In the genomic region with DNA sequence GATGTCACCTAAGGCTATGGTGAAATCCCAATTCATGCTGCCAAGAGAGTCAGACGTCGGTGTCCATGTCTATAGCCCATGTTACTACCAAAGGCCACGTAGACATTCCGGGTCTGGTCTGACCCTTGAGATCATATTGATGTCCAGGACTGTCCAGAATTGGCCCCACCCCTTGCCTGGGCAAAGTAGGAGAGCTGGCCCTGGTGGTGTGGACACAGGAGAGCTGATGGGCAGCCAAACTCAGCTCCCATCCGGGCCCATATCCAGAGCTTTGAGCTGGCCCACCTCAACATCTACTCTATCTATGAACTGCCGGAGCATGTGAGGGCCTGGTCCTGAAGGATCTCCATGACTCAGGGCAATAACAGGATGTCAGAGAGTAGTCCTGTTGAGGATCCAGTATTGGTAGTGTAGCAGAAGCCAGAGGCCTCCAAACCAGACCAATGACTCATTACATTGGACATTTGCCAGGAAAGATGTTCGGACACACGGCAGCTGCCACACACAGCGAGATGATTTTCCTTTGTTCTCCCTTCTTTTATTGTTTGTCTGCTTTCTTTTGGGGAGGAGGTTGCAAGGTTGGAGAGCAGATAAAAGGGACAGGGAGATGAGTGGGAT, we compare ENCODE assay signal across 14 mouse cellular contexts. TPM values are rescaled to one million over a fixed set of nuclear protein-coding genes. Genes with fewer than 3 reads are reported as not detected.
DNase-seq lines count a peak whose midpoint lies in the region; ATAC-seq and TF ChIP-seq lines count a peak whose summit lies in the region.
"Had no signal": no experiment of that assay in that cellular context is flagged by ENCODE, and none has a peak within 500 bp of the region (broad histone marks: within the 10 kb centered on the region; RNA-seq: fewer than 3 reads in every experiment).

No protein-coding gene starts in this region.

- H3K4me2 ChIP-seq in lung, embryonic 14.5 days = no peak overlapping the region
- H3K4me2 ChIP-seq in midbrain, embryonic 15.5 days = no peak overlapping the region
- H3K4me2 ChIP-seq: embryonic facial prominence, embryonic 15.5 days; liver, embryonic 13.5 days; neural tube, embryonic 12.5 days; stomach, embryonic 15.5 days had no signal

- DNase-seq in adrenal gland, adult 2 months = peak; percentile 57
- no peak for DNase-seq in adrenal gland, postnatal 25 days
- DNase-seq in lung, embryonic 14.5 days = peak; percentile 72
- DNase-seq in lung, adult 18-20 months = no peak
- peak; percentile 71 for DNase-seq in brain, adult 2 months (ENCODE audit: low read depth, low spot score)
- peak; percentile 11 for DNase-seq in skeletal muscle tissue, adult 2 months (ENCODE audit: low read depth, low spot score)
- DNase-seq in frontal cortex, postnatal 14 days (ENCODE audit: low spot score in 2 of 2) = no peak
- DNase-seq: B cell, adult 2 months; kidney, adult 2 months; liver, embryonic 13.5 days had no signal

- WGBS in lung, embryonic 14.5 days = 69% methylated on average over 9 of the region's 9 CpGs
- WGBS in midbrain, embryonic 15.5 days = 76% methylated on average over 9 of the region's 9 CpGs

- H3K36me3 ChIP-seq in lung, embryonic 14.5 days (ENCODE audit: insufficient read depth) = peaks cover 2% of the 10 kb centered on the region; the same call in 1 of the 2 replicates
- 0 out of 2 replicates have a peak, but pooled peaks cover 3% of the 10 kb centered on the region for H3K36me3 ChIP-seq in midbrain, embryonic 15.5 days (replicated peaks)
- H3K36me3 ChIP-seq: embryonic facial prominence, embryonic 15.5 days; liver, embryonic 13.5 days; stomach, embryonic 15.5 days had no signal

- H3K4me1 ChIP-seq in lung, embryonic 14.5 days (ENCODE audit: insufficient read depth) = no peaks in the 10 kb centered on the region
- H3K4me1 ChIP-seq in midbrain, embryonic 15.5 days = peaks cover 15% of the 10 kb centered on the region
- H3K4me1 ChIP-seq: stomach, embryonic 15.5 days had no signal

- H3K4me3 ChIP-seq in lung, embryonic 14.5 days (ENCODE audit: low read depth, low read length) = no peak overlapping the region
- H3K4me3 ChIP-seq in midbrain, embryonic 15.5 days = no peak overlapping the region
- H3K4me3 ChIP-seq: embryonic facial prominence, embryonic 15.5 days; liver, embryonic 13.5 days; neural tube, embryonic 12.5 days; stomach, embryonic 15.5 days had no signal

- H3K9ac ChIP-seq in lung, embryonic 14.5 days = no peak overlapping the region
- no peak overlapping the region for H3K9ac ChIP-seq in midbrain, embryonic 15.5 days
- H3K9ac ChIP-seq: embryonic facial prominence, embryonic 15.5 days; liver, embryonic 13.5 days; neural tube, embryonic 12.5 days; stomach, embryonic 15.5 days had no signal

- TF ChIP-seq CTCF in lung, embryonic 14.5 days (IDR thresholded peaks at IDR 0.05; ENCODE audit: low read depth) = no peak

- H3K27me3 ChIP-seq in lung, embryonic 14.5 days (ENCODE audit: insufficient read depth, low read length) = no peaks in the 10 kb centered on the region
- H3K27me3 ChIP-seq in midbrain, embryonic 15.5 days (replicated peaks) = no peaks in the 10 kb centered on the region
- H3K27me3 ChIP-seq: embryonic facial prominence, embryonic 15.5 days; liver, embryonic 13.5 days; neural tube, embryonic 12.5 days; stomach, embryonic 15.5 days had no signal

- no peaks in the 10 kb centered on the region for H3K9me3 ChIP-seq in lung, embryonic 14.5 days (ENCODE audit: low read depth, low read length)
- no peaks in the 10 kb centered on the region for H3K9me3 ChIP-seq in midbrain, embryonic 15.5 days
- H3K9me3 ChIP-seq: embryonic facial prominence, embryonic 15.5 days; liver, embryonic 13.5 days; neural tube, embryonic 12.5 days; stomach, embryonic 15.5 days had no signal

- ATAC-seq in lung, embryonic 14.5 days (ENCODE audit: insufficient read depth) = no peak
- no peak for ATAC-seq in midbrain, embryonic 15.5 days (replicated peaks)

- no peak overlapping the region for H3K27ac ChIP-seq in lung, embryonic 14.5 days (ENCODE audit: low read depth)
- H3K27ac ChIP-seq in midbrain, embryonic 15.5 days = no peak overlapping the region
- H3K27ac ChIP-seq: embryonic facial prominence, embryonic 15.5 days; liver, embryonic 13.5 days; neural tube, embryonic 12.5 days; stomach, embryonic 15.5 days had no signal

RNA-seq across cellular contexts. Expression of a gene that starts 3.4 kb away (rescaled TPM):
- total RNA-seq in adrenal gland, adult 2 months (2021) = 1 to 10 TPM in 1 of 2 experiments, under 1 TPM in 1; 0.78 to 2.0 TPM
- polyA plus RNA-seq in adrenal gland, adult 2 months (2012; rRNA removed) = 0.37 and 0.40 TPM in 2 replicates
- 1.6 and 2.0 TPM in 2 replicates for total RNA-seq in adrenal gland, postnatal 25 days (2021)
- polyA plus RNA-seq in lung, embryonic 14.5 days (2014; fragmentation: Nextera tagmentation; extraction: Ambion mirVana) = 1.4 and 1.7 TPM in 2 replicates
- 1.3 and 1.5 TPM in 2 replicates for polyA plus RNA-seq in midbrain, embryonic 15.5 days (2015; fragmentation: Nextera tagmentation; extraction: Ambion mirVana)

RNA-seq across cellular contexts. Expression of a gene that starts 36.2 kb away (rescaled TPM):
- total RNA-seq in adrenal gland, adult 2 months (2021) = 1 to 10 TPM; 6.1 to 9.3 TPM
- 0.27 and 0.34 TPM in 2 replicates for polyA plus RNA-seq in adrenal gland, adult 2 months (2012; rRNA removed)
- total RNA-seq in adrenal gland, postnatal 25 days (2021) = 11.4 and 13.1 TPM in 2 replicates
- polyA plus RNA-seq in lung, embryonic 14.5 days (2014; fragmentation: Nextera tagmentation; extraction: Ambion mirVana) = 11.9 and 14.0 TPM in 2 replicates
- polyA plus RNA-seq in midbrain, embryonic 15.5 days (2015; fragmentation: Nextera tagmentation; extraction: Ambion mirVana) = 14.3 and 14.5 TPM in 2 replicates

RNA-seq across cellular contexts. Expression of a gene that starts 59.8 kb away (rescaled TPM):
- total RNA-seq in adrenal gland, adult 2 months (2021) = 1 to 10 TPM; 4.8 to 5.3 TPM
- polyA plus RNA-seq in adrenal gland, adult 2 months (2012; rRNA removed) = 6.0 and 7.3 TPM in 2 replicates
- 3.4 and 4.3 TPM in 2 replicates for total RNA-seq in adrenal gland, postnatal 25 days (2021)
- polyA plus RNA-seq in lung, embryonic 14.5 days (2014; fragmentation: Nextera tagmentation; extraction: Ambion mirVana) = 5.8 and 6.3 TPM in 2 replicates
- 0.96 and 1.3 TPM in 2 replicates for polyA plus RNA-seq in midbrain, embryonic 15.5 days (2015; fragmentation: Nextera tagmentation; extraction: Ambion mirVana)

Comparison
In these comparisons a context has a peak if more than half of its experiments do, and no peak if none do; other contexts are left out.
1. DNase-seq: peak in adrenal gland, adult 2 months (single experiment), lung, embryonic 14.5 days (single experiment), brain, adult 2 months (single experiment) and skeletal muscle tissue, adult 2 months (single experiment); none in adrenal gland, postnatal 25 days (single experiment), lung, adult 18-20 months (0 of 2) and frontal cortex, postnatal 14 days (0 of 2).